9 mouse cellular contexts compared by ENCODE assay signal in the genomic region with DNA sequence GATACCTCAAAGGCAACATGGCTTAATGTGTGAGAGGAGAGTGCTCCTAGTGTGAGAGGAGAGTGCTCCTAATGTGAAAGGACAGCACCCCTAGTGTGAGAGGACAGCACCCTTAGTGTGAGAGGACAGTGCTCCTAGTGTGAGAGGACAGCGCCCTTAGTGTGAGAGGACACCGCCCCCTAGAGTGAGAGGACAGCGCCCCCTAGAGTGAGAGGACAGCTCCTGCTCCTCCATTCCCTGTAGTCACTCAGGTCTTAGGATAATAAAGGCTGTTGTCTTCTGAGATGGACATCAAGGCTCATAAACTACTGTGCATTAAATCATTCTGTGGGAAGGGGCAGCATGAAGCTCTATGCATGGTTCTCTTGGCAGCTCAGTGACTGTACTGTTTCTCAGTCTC. TPM values are rescaled to one million over a fixed set of nuclear protein-coding genes. Genes with fewer than 3 reads are reported as not detected.
DNase-seq lines count a peak whose midpoint lies in the region; ATAC-seq and TF ChIP-seq lines count a peak whose summit lies in the region.
"Had no signal": no experiment of that assay in that cellular context is flagged by ENCODE, and none has a peak within 500 bp of the region (broad histone marks: within the 10 kb centered on the region; RNA-seq: fewer than 3 reads in every experiment).

No protein-coding gene starts in this region.

- no peaks in the 10 kb centered on the region for H3K9me3 ChIP-seq in CH12.LX (replicated peaks; ENCODE audit: low read length)
- H3K9me3 ChIP-seq in midbrain, embryonic 10.5 days (replicated peaks), result no peaks in the 10 kb centered on the region

- no peaks in the 10 kb centered on the region for H3K4me1 ChIP-seq in heart, adult 2 months (ENCODE audit: control insufficient read depth, insufficient read depth, low read length)
- no peaks in the 10 kb centered on the region for H3K4me1 ChIP-seq in CH12.LX (ENCODE audit: control insufficient read depth in 1 of 2, insufficient read depth in 2 of 2)
- H3K4me1 ChIP-seq in midbrain, embryonic 10.5 days, result no peaks in the 10 kb centered on the region
- H3K4me1 ChIP-seq: limb, embryonic 12.5 days had no signal

- no peaks in the 10 kb centered on the region for H3K27me3 ChIP-seq in heart, adult 2 months (ENCODE audit: control insufficient read depth, insufficient read depth, low read length)
- H3K27me3 ChIP-seq in CH12.LX (replicated peaks), result peaks cover 34% of the 10 kb centered on the region
- no peaks in the 10 kb centered on the region for H3K27me3 ChIP-seq in midbrain, embryonic 10.5 days (ENCODE audit: low read depth, poor library complexity, severe bottlenecking)

- TF ChIP-seq EP300 in heart, adult 2 months (IDR thresholded peaks at IDR 0.05; ENCODE audit: insufficient read depth, low read depth, low read length), result peak; percentile 35; the same call in 1 of the 2 replicates
- no peak for TF ChIP-seq EP300 in CH12.LX (IDR thresholded peaks at IDR 0.05; ENCODE audit: low read length)

- no peaks in the 10 kb centered on the region for H3K36me3 ChIP-seq in heart, adult 2 months (ENCODE audit: control insufficient read depth, insufficient read depth, low read length)
- H3K36me3 ChIP-seq in CH12.LX (replicated peaks in 1 of 2; ENCODE audit: control insufficient read depth in 1 of 2, insufficient read depth in 1 of 2, low read length in 1 of 2), result no peaks in the 10 kb centered on the region
- no peaks in the 10 kb centered on the region for H3K36me3 ChIP-seq in midbrain, embryonic 10.5 days
- H3K36me3 ChIP-seq: limb, embryonic 12.5 days had no signal

- WGBS in heart, adult 2 months, result 24% methylated on average over 3 of the region's 3 CpGs
- WGBS in midbrain, embryonic 10.5 days, result 17% methylated on average over 3 of the region's 3 CpGs

- H3K27ac ChIP-seq in heart, adult 2 months, result no peak overlapping the region
- H3K27ac ChIP-seq in CH12.LX (ENCODE audit: insufficient read depth, low read depth), result no peak overlapping the region
- H3K27ac ChIP-seq in midbrain, embryonic 10.5 days (replicated peaks), result no peak overlapping the region
- H3K27ac ChIP-seq: limb, embryonic 12.5 days had no signal

- peak; percentile 39 to 58 for DNase-seq in heart, adult 2 months
- no peak for DNase-seq in heart, adult 8-10 months (ENCODE audit: low spot score)
- peak; percentile 40 for DNase-seq in CH12.LX (ENCODE audit: extremely low read depth)
- peak; percentile 51 for DNase-seq in brain, adult 2 months (ENCODE audit: low read depth, low spot score)
- no peak for DNase-seq in midbrain, embryonic 10.5 days (ENCODE audit: low spot score)
- no peak for DNase-seq in right cerebral cortex, adult 18-20 months

- H3K4me3 ChIP-seq in heart, adult 2 months, result no peak overlapping the region
- H3K4me3 ChIP-seq in CH12.LX (replicated peaks in 1 of 3; ENCODE audit: low read depth in 2 of 3, low read length in 2 of 3, poor library complexity in 1 of 3), result no peak overlapping the region
- no peak overlapping the region for H3K4me3 ChIP-seq in midbrain, embryonic 10.5 days
- H3K4me3 ChIP-seq: limb, embryonic 12.5 days had no signal

- no peak for TF ChIP-seq POLR2A in heart, adult 2 months (IDR thresholded peaks at IDR 0.05; ENCODE audit: insufficient read depth, low read depth, low read length)
- no peak for TF ChIP-seq POLR2A in CH12.LX (IDR thresholded peaks at IDR 0.05; ENCODE audit: low read depth, low read length)

- TF ChIP-seq CTCF in heart, adult 2 months (IDR thresholded peaks at IDR 0.05), result peak; percentile 77
- TF ChIP-seq CTCF in CH12.LX (conservative IDR thresholded peaks at IDR 0.05 in 1 of 2, IDR thresholded peaks at IDR 0.05 in 1 of 2; ENCODE audit: low read depth in 2 of 2, low read length in 2 of 2), result peak; percentile 50 to 71

- ATAC-seq in hematopoietic stem cell, adult 5-6 weeks (replicated peaks in 1 of 2; ENCODE audit: insufficient read depth in 1 of 2, low FRiP score in 2 of 2, low TSS enrichment in 1 of 2, low read depth in 1 of 2, poor library complexity in 2 of 2, severe bottlenecking in 2 of 2), result peak; percentile 57 to 62; a peak in 3 of 4 replicates
- peak; percentile 86 for ATAC-seq in megakaryocyte progenitor cell, adult 5-6 weeks (replicated peaks; ENCODE audit: poor library complexity)

- intact Hi-C loops in heart, adult 2 months (cut with DNase I), result loop anchor here (2.0 kb wide), 1 partner anchor 31 kb away; no protein-coding TSS in a partner anchor

- no peak overlapping the region for H3K4me2 ChIP-seq in CH12.LX (ENCODE audit: insufficient read depth, low read depth, poor library complexity, severe bottlenecking)
- H3K4me2 ChIP-seq: limb, embryonic 12.5 days had no signal

- in situ Hi-C loops in CH12.LX (cut with MboI; ENCODE audit: low pct_ligation_motif_present, low pct_unique_long_range_greater_than_20kb, low sequenced_read_pairs), result no loop called here

- H3K79me2 ChIP-seq in heart, adult 2 months (replicated peaks; ENCODE audit: control insufficient read depth, insufficient read depth, low read length), result no peaks in the 10 kb centered on the region
- H3K79me2 ChIP-seq in CH12.LX (replicated peaks; ENCODE audit: control insufficient read depth, extremely low read depth, insufficient read depth, poor library complexity, severe bottlenecking), result no peaks in the 10 kb centered on the region

- H3K9ac ChIP-seq in heart, adult 2 months (ENCODE audit: low read depth, low read length), result no peak overlapping the region
- H3K9ac ChIP-seq in CH12.LX (ENCODE audit: insufficient read depth, low read depth), result no peak overlapping the region
- H3K9ac ChIP-seq: limb, embryonic 12.5 days had no signal

- dilution Hi-C loops in CH12.LX (cut with MboI; ENCODE audit: extremely low pct_ligation_motif_present, extremely low pct_unique_long_range_greater_than_20kb, low sequenced_read_pairs), result no loop called here

- TF ChIP-seq RAD21 in CH12.LX (IDR thresholded peaks at IDR 0.05; ENCODE audit: low read depth, low read length), result peak; percentile 40

TF ChIP-seq in CH12.LX, 34 proteins besides CTCF, POLR2A, EP300 and RAD21:
- TF ChIP-seq POLR2AphosphoS2 (IDR thresholded peaks at IDR 0.05; ENCODE audit: low read depth, low read length) (no peak), MEF2A (IDR thresholded peaks at IDR 0.05; ENCODE audit: borderline replicate concordance, low read depth, low read length) (no peak), USF2 (conservative IDR thresholded peaks at IDR 0.05; ENCODE audit: low read depth, low read length) (no peak), SMC3 (IDR thresholded peaks at IDR 0.05; ENCODE audit: low read depth, low read length) (peak; percentile 7; the same call in 1 of the 2 replicates)

RNA-seq across cellular contexts. Expression of gene Itga7, which starts 12.1 kb away (rescaled TPM):
- total RNA-seq in heart, adult 2 months (2021), result 100 to 1,000 TPM; 140 to 155 TPM
- 151 and 206 TPM in 2 replicates for polyA plus RNA-seq in heart, adult 2 months (2012; rRNA removed)
- total RNA-seq in heart, adult 8-10 months (2022), result 100 to 1,000 TPM; 161 to 179 (median 167) TPM
- total RNA-seq in CH12.LX (2012; rRNA removed), result 0.34 and 0.64 TPM in 2 replicates
- total RNA-seq in CH12.LX (2014; rRNA removed), result 0.14 and 0.55 TPM in 2 replicates
- 0.63 and 0.74 TPM in 2 replicates for polyA plus RNA-seq in CH12.LX (2012; ENCODE audit: insufficient read length, low read depth)
- not detected in 2 replicates for total RNA-seq in hematopoietic stem cell, adult 5-6 weeks (2017)
- 0.15 TPM in 1 of 2 replicates, not detected in the other for total RNA-seq in megakaryocyte progenitor cell, adult 5-6 weeks (2015)
- total RNA-seq in megakaryocyte progenitor cell, adult 5-6 weeks (2017), result not detected in 2 replicates
- 1.7 and 1.9 TPM in 2 replicates for polyA plus RNA-seq in midbrain, embryonic 10.5 days (2016; fragmentation: Nextera tagmentation; extraction: Ambion mirVana)

RNA-seq across cellular contexts. Expression of gene Mettl7b, which starts 15.1 kb away (rescaled TPM):
- not detected for total RNA-seq in heart, adult 2 months (2021)
- 0.18 and 0.53 TPM in 2 replicates for polyA plus RNA-seq in heart, adult 2 months (2012; rRNA removed)
- not detected for total RNA-seq in heart, adult 8-10 months (2022)
- total RNA-seq in CH12.LX (2012; rRNA removed), result not detected in 2 replicates
- not detected in 2 replicates for total RNA-seq in CH12.LX (2014; rRNA removed)
- not detected in 2 replicates for polyA plus RNA-seq in CH12.LX (2012; ENCODE audit: insufficient read length, low read depth)
- total RNA-seq in hematopoietic stem cell, adult 5-6 weeks (2017), result not detected in 2 replicates
- total RNA-seq in megakaryocyte progenitor cell, adult 5-6 weeks (2015), result not detected in 2 replicates
- not detected in 2 replicates for total RNA-seq in megakaryocyte progenitor cell, adult 5-6 weeks (2017)
- not detected in 2 replicates for polyA plus RNA-seq in midbrain, embryonic 10.5 days (2016; fragmentation: Nextera tagmentation; extraction: Ambion mirVana)
- polyA plus RNA-seq: limb, embryonic 12.5 days had no signal

RNA-seq across cellular contexts. Expression of gene Bloc1s1, which starts 21.8 kb away (rescaled TPM):
- 100 to 1,000 TPM; 181 to 201 TPM for total RNA-seq in heart, adult 2 months (2021)
- polyA plus RNA-seq in heart, adult 2 months (2012; rRNA removed), result 229 and 234 TPM in 2 replicates
- total RNA-seq in heart, adult 8-10 months (2022), result 100 to 1,000 TPM; 150 to 260 (median 205) TPM
- 67.8 and 74.4 TPM in 2 replicates for total RNA-seq in CH12.LX (2012; rRNA removed)
- 33.6 and 34.1 TPM in 2 replicates for total RNA-seq in CH12.LX (2014; rRNA removed)
- 37.1 and 46.9 TPM in 2 replicates for polyA plus RNA-seq in CH12.LX (2012; ENCODE audit: insufficient read length, low read depth)
- 52.2 and 102 TPM in 2 replicates for total RNA-seq in hematopoietic stem cell, adult 5-6 weeks (2017)
- total RNA-seq in megakaryocyte progenitor cell, adult 5-6 weeks (2015), result 103 and 133 TPM in 2 replicates
- total RNA-seq in megakaryocyte progenitor cell, adult 5-6 weeks (2017), result 65.7 and 106 TPM in 2 replicates
- polyA plus RNA-seq in midbrain, embryonic 10.5 days (2016; fragmentation: Nextera tagmentation; extraction: Ambion mirVana), result 216 and 236 TPM in 2 replicates

RNA-seq across cellular contexts. Expression of gene Rdh5, which starts 23.0 kb away (rescaled TPM):
- total RNA-seq in heart, adult 2 months (2021), result 1 to 10 TPM; 5.2 to 5.9 TPM
- polyA plus RNA-seq in heart, adult 2 months (2012; rRNA removed), result 19.4 and 24.9 TPM in 2 replicates
- 1 to 10 TPM; 3.8 to 6.2 (median 5.2) TPM for total RNA-seq in heart, adult 8-10 months (2022)
- total RNA-seq in CH12.LX (2012; rRNA removed), result 2.6 and 4.3 TPM in 2 replicates
- total RNA-seq in CH12.LX (2014; rRNA removed), result 3.8 and 5.2 TPM in 2 replicates
- 4.6 and 6.2 TPM in 2 replicates for polyA plus RNA-seq in CH12.LX (2012; ENCODE audit: insufficient read length, low read depth)
- total RNA-seq in hematopoietic stem cell, adult 5-6 weeks (2017), result 1.3 and 5.1 TPM in 2 replicates
- total RNA-seq in megakaryocyte progenitor cell, adult 5-6 weeks (2015), result 0.90 and 15.7 TPM in 2 replicates
- total RNA-seq in megakaryocyte progenitor cell, adult 5-6 weeks (2017), result 0.79 and 2.9 TPM in 2 replicates
- polyA plus RNA-seq in midbrain, embryonic 10.5 days (2016; fragmentation: Nextera tagmentation; extraction: Ambion mirVana), result 13.3 and 14.9 TPM in 2 replicates

RNA-seq across cellular contexts. Expression of gene Olfr9, which starts 43.6 kb away (rescaled TPM):
- total RNA-seq in heart, adult 2 months (2021), result not detected
- not detected in 2 replicates for polyA plus RNA-seq in heart, adult 2 months (2012; rRNA removed)
- total RNA-seq in heart, adult 8-10 months (2022), result not detected
- not detected in 2 replicates for total RNA-seq in CH12.LX (2012; rRNA removed)
- total RNA-seq in CH12.LX (2014; rRNA removed), result not detected in 2 replicates
- not detected in 2 replicates for polyA plus RNA-seq in CH12.LX (2012; ENCODE audit: insufficient read length, low read depth)
- not detected in 2 replicates for total RNA-seq in hematopoietic stem cell, adult 5-6 weeks (2017)
- total RNA-seq in megakaryocyte progenitor cell, adult 5-6 weeks (2015), result not detected in 2 replicates
- total RNA-seq in megakaryocyte progenitor cell, adult 5-6 weeks (2017), result not detected in 2 replicates
- not detected in 2 replicates for polyA plus RNA-seq in midbrain, embryonic 10.5 days (2016; fragmentation: Nextera tagmentation; extraction: Ambion mirVana)
- polyA plus RNA-seq: limb, embryonic 12.5 days had no signal

Comparison
In these comparisons a context has a peak if more than half of its experiments do, and no peak if none do; other contexts are left out.
1. DNase-seq: peak in heart, adult 2 months (2 of 2), CH12.LX (single experiment) and brain, adult 2 months (single experiment); none in heart, adult 8-10 months (single experiment), midbrain, embryonic 10.5 days (single experiment) and right cerebral cortex, adult 18-20 months (single experiment).
2. RNA of gene Itga7, which starts 12.1 kb away (total RNA-seq): 161 to 179 TPM in heart, adult 8-10 months and 140 to 155 TPM in heart, adult 2 months; 0.14 to 0.64 TPM in CH12.LX, 0.15 TPM in megakaryocyte progenitor cell, adult 5-6 weeks and not detected in hematopoietic stem cell, adult 5-6 weeks; every median in the first group is over 10 times any median in the second.